Mouse (Mus musculus) megakaryocyte progenitor cell, adult 5-6 weeks (primary cell): ENCODE data around the gene C1d. TPM values are rescaled to one million over a fixed set of nuclear protein-coding genes. Genes with fewer than 3 reads are reported as not detected.
"Not testable (repeated sequence)": the region's sequence is repeated elsewhere in the genome, so short reads cannot be mapped to it uniquely, and the experiment has no call there.

Source experiments
- ATAC-seq: replicated peaks from 2 replicates; pipeline ENCODE4 v1.8.0; 2016; ENCODE audit warnings: mild to moderate bottlenecking, moderate TSS enrichment, inconsistent platforms; ENCODE audit not compliant: poor library complexity
- total RNA-seq, 2 experiments: library from RNA; stranded (forward) in 1 of 2; stranded (reverse) in 1 of 2; fragments of 157-497, 149-512 nt in 1 of 2; fragments of 200-1000 nt in 1 of 2; gene quantifications; 2 replicates each; pipeline versions ENCODE4 v1.2.3 to v1.2.4; 2015 to 2017

C1d gene
- total RNA-seq (2015) (56.5 and 62.5 TPM in 2 replicates), total RNA-seq (2017) (55.7 and 70.1 TPM in 2 replicates)

- peak; percentile 97 for ATAC-seq
Measured at GRCm38 (mm10) chr11:17257443-17257842, at the start of gene C1d. Gene C1d, plus strand, starts transcription at chr11:17257579.

DNA sequence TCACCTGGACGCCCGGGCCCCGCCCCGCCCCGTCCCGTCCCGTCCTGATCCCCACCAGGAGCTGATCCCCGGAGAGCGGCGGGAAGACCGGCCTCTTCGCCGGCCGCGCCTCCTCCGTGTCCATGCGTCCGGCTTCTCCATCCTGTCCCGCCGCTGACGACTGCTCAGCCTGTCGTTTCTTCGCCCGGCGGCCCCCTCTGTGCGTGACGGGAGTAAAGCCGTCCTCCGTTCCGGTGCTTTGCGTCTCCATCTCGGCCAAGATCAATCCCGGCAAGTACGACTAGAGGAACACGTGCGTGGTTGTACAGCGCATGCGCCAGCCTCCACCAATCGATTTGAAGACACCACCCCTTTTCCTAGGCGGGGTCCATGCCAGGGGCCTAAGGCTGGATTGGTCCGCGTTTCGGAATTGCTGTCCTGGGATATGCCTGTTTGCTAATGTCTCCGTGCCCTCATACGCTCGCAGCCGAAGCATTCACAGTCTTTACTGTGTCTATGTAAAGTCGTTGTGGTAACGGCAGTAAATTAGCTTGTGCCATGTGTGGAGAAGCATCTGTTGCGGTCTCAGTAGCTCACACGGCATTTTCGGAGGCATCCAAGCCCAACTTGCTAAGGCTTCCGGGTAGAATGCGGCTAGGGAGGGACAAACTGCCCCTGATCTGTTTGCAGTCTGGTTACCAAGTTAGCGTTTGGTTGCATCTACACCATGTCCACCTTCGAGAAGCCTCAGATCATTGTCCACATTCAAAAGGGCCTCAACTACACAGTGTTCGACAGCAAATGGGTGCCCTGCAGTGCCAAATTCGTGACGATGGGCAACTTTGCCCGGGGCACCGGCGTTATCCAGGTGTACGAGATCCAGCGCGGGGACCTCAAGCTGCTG lies 45.9 kb upstream of the C1d start, which contains the start of gene Pno1:
Pno1 (minus strand) TSS at position 311 of the 883 bp plus-strand sequence.
- peak; percentile 80 for ATAC-seq

GRCm38 (mm10) chr11:17212141-17212495 lies 45.3 kb upstream of the C1d start:
- ATAC-seq, result peak; percentile 35

GRCm38 (mm10) chr11:17212903-17213509 lies 44.4 kb upstream of the C1d start:
- peak; percentile 27 for ATAC-seq

DNA sequence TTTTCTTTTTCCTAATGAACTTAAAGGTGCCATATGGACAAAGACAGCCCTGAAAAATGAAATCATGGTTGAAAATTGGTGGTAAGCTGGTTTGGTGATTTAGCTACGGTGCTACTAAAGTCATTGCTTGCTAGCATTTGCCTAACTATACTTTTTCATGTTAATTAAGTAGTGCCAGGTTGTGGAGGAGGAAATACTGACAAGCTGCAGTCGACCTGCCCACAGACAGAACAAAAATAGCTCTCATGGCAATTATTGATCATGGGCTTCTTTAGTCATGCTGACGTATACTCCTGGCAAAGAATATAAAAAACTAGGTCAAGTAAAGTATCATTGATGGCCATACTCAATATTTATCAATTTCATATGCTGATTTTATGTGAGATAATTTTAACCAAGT lies 41.9 kb upstream of the C1d start:
- ATAC-seq, result no peak

DNA sequence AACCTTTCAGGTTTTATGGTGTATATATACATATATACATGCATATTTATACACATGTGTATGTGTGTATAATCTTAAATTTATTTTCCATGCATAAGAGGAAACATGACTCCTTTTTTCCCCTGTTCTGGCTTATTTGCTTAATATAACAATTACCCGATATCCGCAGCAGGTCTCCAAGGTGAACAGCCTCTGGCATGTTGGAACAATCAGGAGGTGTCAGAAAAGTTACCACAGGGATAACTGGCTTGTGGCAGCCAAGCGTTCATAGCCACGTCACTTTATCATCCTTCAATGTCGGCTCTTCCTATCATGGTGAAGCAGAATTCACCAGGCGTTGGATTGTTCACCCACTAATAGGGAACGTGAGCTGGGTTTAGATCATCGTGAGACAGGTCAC lies 36.3 kb upstream of the C1d start:
- peak; percentile 42; the same call in 1 of the 2 replicates for ATAC-seq

GRCm38 (mm10) chr11:17232792-17233191 lies 24.6 kb upstream of the C1d start:
- no peak for ATAC-seq

GRCm38 (mm10) chr11:17236449-17237037 lies 20.8 kb upstream of the C1d start:
- ATAC-seq, result peak; percentile 94

GRCm38 (mm10) chr11:17238598-17238997 lies 18.8 kb upstream of the C1d start:
- not testable (repeated sequence) for ATAC-seq

DNA sequence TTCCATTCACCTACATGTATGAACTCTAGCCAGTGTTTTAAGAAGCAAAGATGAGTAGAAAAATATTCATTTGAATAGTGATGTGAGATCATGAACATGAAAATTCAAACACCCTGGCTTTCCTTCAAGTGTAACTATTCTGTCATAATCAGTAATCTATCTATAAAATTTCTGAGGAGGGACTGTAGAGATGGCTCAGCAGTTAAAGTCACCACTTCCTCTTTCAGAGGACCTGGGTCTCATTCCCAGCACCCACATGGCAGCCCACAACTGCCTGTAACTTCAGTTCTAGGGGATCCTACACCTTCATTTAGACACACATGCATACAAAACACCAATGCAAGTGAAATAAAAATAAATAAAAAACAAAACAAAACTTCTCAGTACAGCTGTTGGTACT lies 8.7 kb upstream of the C1d start:
- ATAC-seq, result no peak

DNA sequence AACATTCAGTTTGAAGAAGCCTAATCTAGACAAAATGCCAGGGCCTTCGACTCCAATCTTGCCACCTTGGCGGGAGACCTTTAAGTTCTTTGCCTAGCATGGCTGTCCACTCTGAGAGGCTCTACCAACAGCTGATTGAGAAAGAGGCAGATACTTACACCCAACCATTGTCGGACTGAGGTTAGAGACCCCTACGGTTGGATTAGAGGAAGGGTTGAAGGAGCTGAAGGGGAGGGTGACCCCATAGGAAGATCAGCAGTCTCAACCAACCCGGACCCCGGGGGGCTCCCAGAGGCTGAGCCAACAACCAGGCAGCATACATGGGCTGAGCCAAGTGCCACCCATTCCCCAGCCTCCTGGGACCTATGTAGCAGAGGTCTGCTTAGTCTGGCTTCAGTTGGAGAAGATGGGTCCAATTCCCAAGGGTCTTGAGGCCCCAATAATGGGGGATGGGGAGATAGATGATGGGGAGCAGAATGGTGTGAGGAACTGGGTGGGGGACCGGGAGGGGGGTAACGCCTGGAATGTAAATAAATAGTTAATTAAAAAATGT lies 490 bp upstream of the C1d start:
- no peak for ATAC-seq

GRCm38 (mm10) chr11:17257861-17258260 lies 482 bp downstream of the C1d start:
- ATAC-seq, result peak; percentile 68

DNA sequence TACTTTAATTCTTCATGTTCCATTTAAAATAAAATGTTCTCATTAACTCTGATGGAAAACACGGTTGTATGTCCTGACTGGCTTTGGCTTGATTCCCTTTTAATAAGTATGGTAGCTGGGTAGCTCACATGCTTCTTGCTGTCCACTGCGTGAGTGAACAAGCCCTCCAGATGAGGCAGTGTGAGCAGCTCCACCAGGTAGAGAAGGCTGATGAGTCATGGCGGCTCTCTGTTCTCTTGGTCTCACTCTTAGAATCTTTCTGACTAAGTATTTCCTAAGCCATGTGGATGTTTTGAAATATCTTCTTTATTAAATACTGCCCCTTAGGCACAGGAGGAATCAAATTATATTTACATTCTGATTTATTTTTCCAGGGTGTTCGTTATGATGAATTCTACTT lies 9.8 kb downstream of the C1d start:
- no peak for ATAC-seq

- ATAC-seq, result no peak
Measured at GRCm38 (mm10) chr11:17268801-17269200, 11.4 kb downstream of the C1d start.

- ATAC-seq, result peak; percentile 94
Measured at GRCm38 (mm10) chr11:17279959-17280358, 22.6 kb downstream of the C1d start.

DNA sequence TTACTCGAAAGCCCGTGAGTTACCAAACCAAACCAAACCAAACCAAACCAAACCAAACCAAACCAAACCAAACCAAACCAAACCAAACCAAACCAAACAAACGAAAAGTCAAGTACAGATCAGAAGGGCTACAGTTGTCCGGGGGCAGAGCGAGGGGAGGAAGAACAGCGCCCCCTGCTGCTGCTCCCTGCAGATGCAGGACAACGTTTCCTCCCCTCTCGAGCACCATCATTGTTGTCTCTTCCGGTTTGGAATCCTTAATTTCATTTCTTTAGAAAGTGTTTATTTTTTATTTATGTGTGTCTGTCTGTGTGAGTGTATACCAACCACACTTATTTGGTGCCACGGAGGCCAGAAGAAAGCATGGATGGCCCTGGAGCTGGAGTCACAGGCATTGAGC lies 26.7 kb downstream of the C1d start:
- peak; percentile 91 for ATAC-seq

- ATAC-seq, result no peak
Measured at GRCm38 (mm10) chr11:17288884-17289283, 31.5 kb downstream of the C1d start.

DNA sequence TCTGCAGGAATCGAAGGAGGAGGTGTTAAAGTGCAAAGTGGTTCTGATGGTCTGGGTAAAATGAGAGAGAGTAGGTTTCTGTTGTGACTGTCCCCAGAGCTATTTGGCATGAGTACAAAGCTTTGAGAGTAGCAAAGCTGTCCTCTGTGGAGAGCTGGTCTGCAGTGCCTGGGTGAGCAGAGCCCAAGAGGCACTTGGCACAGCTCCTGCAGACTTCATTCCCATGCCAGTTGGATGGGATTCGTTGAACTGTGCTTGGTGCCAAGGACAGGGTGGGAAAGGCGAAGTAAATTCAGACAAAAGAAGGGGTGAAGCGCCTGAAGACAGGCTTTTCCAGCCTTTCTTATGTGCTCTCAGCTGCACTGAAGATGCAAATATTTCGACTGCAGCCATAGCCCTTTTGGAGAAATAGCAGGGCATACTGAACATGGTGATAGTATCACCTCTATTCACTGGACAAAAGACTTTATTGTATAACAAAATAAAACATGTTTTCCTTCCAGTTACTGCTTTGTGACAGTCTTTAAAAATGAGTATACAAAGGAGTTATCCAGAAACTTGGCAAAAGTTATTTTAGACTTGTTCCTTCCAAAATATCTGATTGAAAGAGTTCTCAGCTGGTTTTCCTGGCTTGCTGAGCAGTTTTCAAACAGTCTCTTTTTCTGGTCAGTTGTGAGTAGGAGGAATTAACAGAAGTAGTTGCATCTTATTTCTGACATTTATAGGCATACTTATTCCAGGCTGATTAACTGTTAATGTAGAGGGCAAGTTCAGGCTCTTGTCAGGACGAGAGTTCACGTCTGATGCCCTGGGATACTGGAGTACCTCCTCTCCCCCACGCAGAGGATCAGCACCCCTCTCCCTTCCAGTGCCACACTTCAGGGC lies 48.9 kb downstream of the C1d start:
- ATAC-seq, result no peak

DNA sequence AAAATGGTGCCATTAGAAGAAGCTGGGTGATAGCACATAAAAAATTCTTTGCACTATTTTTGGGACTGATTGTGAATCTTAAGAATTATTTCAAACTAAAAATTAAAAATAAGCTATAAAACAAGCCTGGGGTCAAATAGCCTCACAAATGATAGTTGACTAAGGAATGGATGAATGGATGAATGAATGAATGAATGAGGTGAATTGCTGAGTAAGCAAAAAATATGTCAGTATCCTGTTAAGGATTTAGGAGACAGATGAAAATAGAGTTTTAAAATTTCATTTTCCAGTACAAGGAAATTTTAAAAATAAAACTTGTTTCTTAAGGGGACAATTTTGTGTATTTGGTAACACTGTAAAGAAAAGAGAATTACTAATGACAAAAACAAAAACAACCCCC lies 50.1 kb downstream of the C1d start:
- ATAC-seq, result no peak
